Mouse (Mus musculus) ES-Bruce4 (cell line): Measurements from ENCODE around the gene Grb14. TPM values are rescaled to one million over a fixed set of nuclear protein-coding genes. Genes with fewer than 3 reads are reported as not detected.

ENCODE experiments used
- H3K27ac ChIP-seq: 2 replicates; pipeline ENCODE4 v1.5.1; 2012; ENCODE audit warnings: low read length, inconsistent platforms; ENCODE audit not compliant: insufficient read depth
- H3K27me3 ChIP-seq: 2 replicates; pipeline ENCODE4 v1.6.1; 2012; ENCODE audit warnings: mild to moderate bottlenecking, low read length, inconsistent platforms; ENCODE audit not compliant: control insufficient read depth, poor library complexity, insufficient read depth, severe bottlenecking
- H3K36me3 ChIP-seq: 2 replicates; pipeline ENCODE4 v1.6.1; 2012; ENCODE audit warnings: inconsistent platforms, mild to moderate bottlenecking, low read length, moderate library complexity; ENCODE audit not compliant: control insufficient read depth, poor library complexity, insufficient read depth, severe bottlenecking
- H3K4me1 ChIP-seq: one replicate; pipeline ENCODE4 v1.8.1; 2011; ENCODE audit warnings: low read length; ENCODE audit not compliant: control insufficient read depth, insufficient read depth
- H3K4me3 ChIP-seq: 2 replicates; pipeline ENCODE4 v1.5.1; 2011; ENCODE audit warnings: low read depth, mild to moderate bottlenecking, low read length
- H3K9ac ChIP-seq: 2 replicates; pipeline ENCODE4 v1.6.1; 2012; ENCODE audit warnings: low read depth, mild to moderate bottlenecking, inconsistent platforms; ENCODE audit not compliant: poor library complexity, severe bottlenecking
- H3K9me3 ChIP-seq: replicated peaks from 2 replicates; pipeline ENCODE4 v1.6.1; 2012; ENCODE audit warnings: mild to moderate bottlenecking, low read length, inconsistent platforms; ENCODE audit not compliant: control insufficient read depth, poor library complexity, insufficient read depth, severe bottlenecking
- CTCF ChIP-seq: IDR thresholded peaks from one replicate; pipeline ENCODE4 v1.8.1; 2011; ENCODE audit warnings: low read depth, low read length
- EP300 ChIP-seq: IDR thresholded peaks from 2 replicates; pipeline ENCODE4 v1.6.1; 2011; ENCODE audit warnings: low read depth, low read length; ENCODE audit not compliant: insufficient read depth
- POLR2A ChIP-seq: IDR thresholded peaks from one replicate; pipeline ENCODE4 v1.8.1; 2011; ENCODE audit warnings: low read length; ENCODE audit not compliant: insufficient read depth
- polyA plus RNA-seq: library from polyadenylated mRNA; stranded (reverse); fragments of >200 nt; gene quantifications from 2 replicates; pipeline ENCODE4 v1.2.4, GENCODE M21; 2011; ENCODE audit warnings: low read depth; ENCODE audit not compliant: missing spikeins, insufficient read depth, insufficient read length

The Grb14 gene
- polyA plus RNA-seq, 1 experiment, result 3.4 TPM

GRCm38 (mm10) chr2:64959657-64960056 is 65.1 kb downstream of the Grb14 start:
- no peaks in the 10 kb centered on the region for H3K9me3 ChIP-seq
- H3K27ac ChIP-seq, result no peak overlapping the region
- TF ChIP-seq CTCF, result no peak
- no peak for TF ChIP-seq EP300
- TF ChIP-seq POLR2A, result no peak
- H3K9ac ChIP-seq, result no peak overlapping the region
- no peaks in the 10 kb centered on the region for H3K36me3 ChIP-seq
- H3K4me3 ChIP-seq, result no peak overlapping the region
- no peaks in the 10 kb centered on the region for H3K27me3 ChIP-seq
- no peaks in the 10 kb centered on the region for H3K4me1 ChIP-seq

- TF ChIP-seq CTCF (no peak), POLR2A (no peak), EP300 (no peak)
- no peak overlapping the region for H3K27ac ChIP-seq
- H3K27me3 ChIP-seq, result no peaks in the 10 kb centered on the region
- H3K36me3 ChIP-seq, result no peaks in the 10 kb centered on the region
- no peak overlapping the region for H3K4me3 ChIP-seq
- H3K9me3 ChIP-seq, result no peaks in the 10 kb centered on the region
- no peak overlapping the region for H3K9ac ChIP-seq
- H3K4me1 ChIP-seq, result no peaks in the 10 kb centered on the region
Measured at GRCm38 (mm10) chr2:64955441-64955840, 69.3 kb downstream of the Grb14 start.

GRCm38 (mm10) chr2:64949210-64949609 is 75.6 kb downstream of the Grb14 start:
- no peak overlapping the region for H3K4me3 ChIP-seq
- no peak for TF ChIP-seq POLR2A
- H3K27me3 ChIP-seq, result no peaks in the 10 kb centered on the region
- H3K4me1 ChIP-seq, result no peaks in the 10 kb centered on the region
- no peaks in the 10 kb centered on the region for H3K9me3 ChIP-seq
- H3K27ac ChIP-seq, result no peak overlapping the region
- H3K9ac ChIP-seq, result no peak overlapping the region
- no peaks in the 10 kb centered on the region for H3K36me3 ChIP-seq

GRCm38 (mm10) chr2:64948418-64949169 is 76.2 kb downstream of the Grb14 start:
- TF ChIP-seq POLR2A (no peak), EP300 (no peak), CTCF (peak; percentile 25)
- no peaks in the 10 kb centered on the region for H3K4me1 ChIP-seq
- no peak overlapping the region for H3K27ac ChIP-seq
- no peaks in the 10 kb centered on the region for H3K36me3 ChIP-seq
- H3K4me3 ChIP-seq, result no peak overlapping the region
- H3K9ac ChIP-seq, result no peak overlapping the region
- no peaks in the 10 kb centered on the region for H3K9me3 ChIP-seq
- no peaks in the 10 kb centered on the region for H3K27me3 ChIP-seq

GRCm38 (mm10) chr2:64947484-64947883 is 77.3 kb downstream of the Grb14 start:
- no peak overlapping the region for H3K9ac ChIP-seq
- no peak overlapping the region for H3K4me3 ChIP-seq
- no peak for TF ChIP-seq EP300
- no peak for TF ChIP-seq POLR2A
- TF ChIP-seq CTCF, result no peak
- H3K9me3 ChIP-seq, result no peaks in the 10 kb centered on the region
- no peaks in the 10 kb centered on the region for H3K27me3 ChIP-seq
- H3K27ac ChIP-seq, result no peak overlapping the region
- H3K36me3 ChIP-seq, result no peaks in the 10 kb centered on the region
- H3K4me1 ChIP-seq, result no peaks in the 10 kb centered on the region

- H3K4me1 ChIP-seq, result no peaks in the 10 kb centered on the region
Measured at GRCm38 (mm10) chr2:64920879-64921278, 103.9 kb downstream of the Grb14 start.

More at GRCm38 (mm10) chr2:64920879-64921278, 103.9 kb downstream of the Grb14 start:
- Histone ChIP-seq H3K27ac (no peak overlapping the region), H3K9me3 (no peaks in the 10 kb centered on the region), H3K27me3 (no peaks in the 10 kb centered on the region), H3K9ac (no peak overlapping the region), H3K4me3 (no peak overlapping the region), H3K36me3 (no peaks in the 10 kb centered on the region)
- no peak for TF ChIP-seq CTCF
- no peak for TF ChIP-seq EP300
